Mouse (Mus musculus): ENCODE data around the gene Hist1h2bg.

- TF ChIP-seq CTCF (IDR thresholded peaks at IDR 0.05; ENCODE audit: borderline replicate concordance, control insufficient read depth, extremely low read depth, insufficient read depth, low read length, poor library complexity) (no peak), POLR2A (IDR thresholded peaks at IDR 0.05; ENCODE audit: control insufficient read depth, extremely low read depth, insufficient read depth, low read length, poor library complexity) (no peak)
Observed at GRCm38 (mm10) chr13:23605052-23605451, 33.9 kb downstream of the Hist1h2bg start.

All from thymus, adult 2 months (tissue).